Mouse (Mus musculus): ENCODE data around the gene Gata1.

- TF ChIP-seq GATA1 (IDR thresholded peaks at IDR 0.05; ENCODE audit: borderline replicate concordance, low read length) (no peak), FLI1 (IDR thresholded peaks at IDR 0.05; ENCODE audit: low read length) (no peak)
These were observed 27.8 kb downstream of the Gata1 start for GRCm38 (mm10) chrX:7950091-7950490.
